Mouse (Mus musculus) monocyte, adult 5-6 weeks (primary cell): ENCODE measurements around the gene Tnnt2. TPM values are rescaled to one million over a fixed set of nuclear protein-coding genes. Genes with fewer than 3 reads are reported as not detected.
A peak's percentile ranks its signal among the peaks of the same experiment; 100 is the strongest.

ENCODE experiments used
- ATAC-seq: fragments of 153-309, 156-312 bp; replicated peaks from 2 replicates; pipeline ENCODE4 v1.8.0; 2017; ENCODE audit warnings: mild to moderate bottlenecking; ENCODE audit not compliant: low TSS enrichment, insufficient number of reproducible peaks, severe bottlenecking, poor library complexity, low FRiP score
- total RNA-seq: library from RNA; stranded (forward); fragments of 200-1000, 200-491, 200-594 nt; gene quantifications from 3 replicates; pipeline ENCODE4 v1.2.3, GENCODE M21; 2017

Gene Tnnt2
- total RNA-seq, 1 experiment from 2014 or later = not detected

DNA sequence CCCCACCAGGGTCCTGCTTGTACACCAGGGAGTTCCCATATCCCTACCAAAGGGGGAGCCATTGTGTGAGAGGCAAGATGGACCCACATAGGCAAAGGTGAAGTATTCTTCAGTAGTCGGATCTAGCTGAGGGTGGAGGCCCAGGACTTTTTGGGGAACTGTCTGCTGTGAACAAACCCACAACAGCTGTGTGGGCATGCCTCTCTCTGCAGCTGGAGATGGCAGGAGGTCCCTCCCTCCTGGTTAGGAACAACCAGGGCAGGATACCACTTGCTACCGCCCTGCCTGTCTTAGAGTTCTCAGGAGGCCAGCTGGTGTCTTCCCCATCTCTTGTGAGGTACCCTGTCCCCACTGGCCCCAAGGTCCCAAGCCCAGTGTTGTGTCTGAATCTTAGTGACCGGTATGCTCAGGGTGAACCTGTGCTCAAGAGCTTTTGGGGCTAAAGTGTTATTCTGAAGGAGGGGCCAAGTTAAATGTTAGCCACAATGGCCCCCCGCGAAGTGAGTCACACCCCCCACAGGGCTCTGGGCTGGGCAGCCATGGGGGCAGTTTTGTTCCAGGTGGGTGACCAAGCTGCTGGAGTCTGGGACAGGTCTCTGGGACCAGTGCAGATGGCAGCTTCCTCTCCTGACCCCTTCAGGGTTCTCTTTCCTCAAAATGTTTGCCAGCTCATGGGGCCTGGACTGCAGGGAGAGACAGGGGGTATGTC lies 22.3 kb upstream of the Tnnt2 start:
- ATAC-seq = no peak

DNA sequence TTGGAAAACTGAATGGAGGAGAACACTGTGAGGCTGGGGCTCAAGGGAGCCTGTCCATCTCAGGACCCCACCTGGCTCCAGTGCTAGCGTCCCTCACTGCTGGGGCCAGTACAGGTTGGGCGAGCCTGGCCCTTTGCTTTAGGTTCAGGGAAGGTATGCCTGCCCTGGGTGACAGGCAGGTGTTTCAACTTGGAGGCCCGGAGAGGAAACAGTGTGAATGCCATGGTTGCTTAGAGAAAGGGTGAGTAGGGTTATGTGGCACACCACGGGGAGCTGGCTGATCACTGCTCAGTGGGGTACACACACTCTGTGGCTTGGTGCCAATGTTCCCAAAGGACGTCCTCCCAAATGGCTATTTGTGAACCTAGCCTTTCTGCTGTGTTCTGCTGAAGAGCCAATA lies 21.6 kb upstream of the Tnnt2 start:
- no peak for ATAC-seq

GRCm38 (mm10) chr1:135817595-135817994 lies 18.6 kb upstream of the Tnnt2 start:
- no peak for ATAC-seq

DNA sequence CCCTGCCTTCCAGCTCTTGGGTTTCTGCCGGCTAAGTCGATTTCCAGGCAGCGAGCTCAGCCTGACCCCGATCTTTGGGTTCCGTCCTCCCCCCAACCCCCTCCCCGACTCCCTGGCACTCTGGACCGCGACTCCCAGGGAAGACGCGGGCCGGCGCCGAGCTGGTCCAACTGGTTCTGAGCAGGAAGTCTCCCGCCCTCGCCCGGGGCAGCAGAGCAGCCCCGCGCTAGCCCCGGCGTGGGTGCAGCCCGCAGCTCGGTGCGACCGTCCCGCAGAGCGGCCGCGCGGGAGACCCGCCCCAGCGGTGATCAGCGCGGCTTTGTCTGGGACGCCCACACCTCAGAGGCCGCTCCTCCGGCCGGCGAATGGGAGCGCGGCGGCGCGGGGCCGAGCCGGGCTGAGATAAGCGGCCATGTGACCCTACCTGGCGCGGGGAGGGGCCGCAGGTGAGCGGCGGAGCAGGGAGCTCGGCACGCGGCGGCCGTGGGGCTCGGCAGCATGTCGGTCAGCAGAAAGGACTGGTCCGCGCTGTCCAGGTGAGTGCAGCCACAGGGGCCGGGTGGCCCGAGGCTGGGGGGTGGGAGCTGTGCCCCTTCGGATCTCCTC lies 17.6 kb upstream of the Tnnt2 start, which contains the start of gene Lad1:
Gene Lad1, plus strand, starts transcription at position 118 of the 606 bp plus-strand sequence.
- no peak for ATAC-seq

GRCm38 (mm10) chr1:135820071-135820470 lies 16.1 kb upstream of the Tnnt2 start:
- no peak for ATAC-seq

DNA sequence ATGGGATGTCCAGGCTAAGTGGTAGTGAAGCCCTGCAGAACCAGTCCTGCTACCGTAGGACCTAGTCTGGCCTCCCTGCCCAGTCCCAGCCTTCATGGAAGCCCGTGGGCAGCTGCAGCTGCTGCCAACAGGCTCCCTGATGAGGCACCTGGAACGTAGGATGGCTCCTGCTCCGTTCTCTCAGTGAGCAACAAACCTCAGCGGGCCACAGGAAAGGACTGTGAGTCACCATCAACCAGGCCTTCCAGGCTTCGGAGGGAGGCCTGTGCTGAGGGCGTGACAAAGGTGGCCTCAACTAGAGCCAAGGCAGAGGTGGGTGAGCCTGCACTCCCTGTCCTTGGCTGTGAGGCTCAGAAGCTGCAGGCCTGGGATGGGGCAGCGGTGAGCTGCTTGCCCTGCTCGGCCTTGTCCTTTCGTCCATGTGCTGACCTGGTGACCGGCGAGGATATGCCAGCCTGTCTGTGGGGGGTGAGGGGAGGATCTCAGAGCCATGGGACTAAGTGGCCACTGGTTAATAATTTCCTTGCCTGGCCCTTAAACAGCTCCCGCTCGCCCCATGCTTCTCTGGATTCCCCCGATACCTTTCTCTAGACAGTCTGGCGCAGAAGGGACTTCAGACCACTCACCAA lies 15.3 kb upstream of the Tnnt2 start:
- ATAC-seq = no peak

- ATAC-seq = no peak
Observed at GRCm38 (mm10) chr1:135821780-135822179, 14.4 kb upstream of the Tnnt2 start.

DNA sequence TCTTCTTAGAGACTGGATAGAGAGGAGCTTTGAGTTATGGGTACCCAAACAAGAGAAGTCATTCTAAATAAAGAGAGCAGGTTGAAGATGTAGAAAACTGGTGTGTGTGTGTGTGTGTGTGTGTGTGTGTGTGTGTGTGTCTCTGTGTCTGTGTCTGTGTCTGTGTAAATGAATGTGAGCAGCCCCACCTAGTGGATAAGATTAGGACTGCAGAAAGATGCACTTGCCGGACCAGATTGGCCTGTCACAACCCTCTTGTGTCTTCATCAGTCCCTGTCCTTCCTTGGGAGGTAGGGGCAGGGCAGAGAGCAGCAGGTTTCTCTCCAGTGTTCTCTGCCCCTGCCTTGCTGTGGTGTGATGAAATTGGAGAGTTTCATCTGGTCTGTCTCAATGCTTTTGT lies 7.2 kb upstream of the Tnnt2 start:
- no peak for ATAC-seq

DNA sequence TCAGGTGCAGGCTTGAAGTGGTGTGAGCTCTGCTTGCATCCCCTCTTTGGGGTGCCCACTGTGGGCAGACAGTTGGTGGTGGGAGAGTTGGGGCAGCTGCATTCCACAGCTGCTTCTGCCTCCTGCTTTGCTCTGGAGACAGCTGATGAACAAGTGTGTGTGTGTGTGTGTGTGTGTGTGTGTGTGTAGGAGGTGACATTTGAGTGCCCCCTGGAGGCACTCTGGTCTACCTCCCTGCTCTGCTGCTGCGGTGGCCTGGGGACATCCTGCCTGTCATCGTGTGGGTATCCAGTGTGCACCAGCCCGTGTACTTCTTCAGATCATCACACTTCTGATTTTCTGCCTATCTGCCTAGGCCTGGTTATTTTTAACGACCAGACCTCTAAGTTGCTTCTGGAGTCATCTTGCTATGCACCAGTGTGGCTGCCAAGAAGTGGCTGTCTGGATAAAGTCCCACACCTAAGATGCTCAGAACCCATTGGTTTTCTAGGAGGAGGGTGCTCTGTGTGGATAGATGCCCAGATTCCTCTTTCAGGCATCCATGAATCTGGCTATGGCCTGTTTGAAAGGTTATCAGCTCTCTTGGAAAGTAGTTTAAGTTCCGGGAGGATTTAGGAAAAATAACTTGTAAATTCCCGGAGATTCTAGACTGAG lies 1.8 kb upstream of the Tnnt2 start:
- no peak for ATAC-seq

DNA sequence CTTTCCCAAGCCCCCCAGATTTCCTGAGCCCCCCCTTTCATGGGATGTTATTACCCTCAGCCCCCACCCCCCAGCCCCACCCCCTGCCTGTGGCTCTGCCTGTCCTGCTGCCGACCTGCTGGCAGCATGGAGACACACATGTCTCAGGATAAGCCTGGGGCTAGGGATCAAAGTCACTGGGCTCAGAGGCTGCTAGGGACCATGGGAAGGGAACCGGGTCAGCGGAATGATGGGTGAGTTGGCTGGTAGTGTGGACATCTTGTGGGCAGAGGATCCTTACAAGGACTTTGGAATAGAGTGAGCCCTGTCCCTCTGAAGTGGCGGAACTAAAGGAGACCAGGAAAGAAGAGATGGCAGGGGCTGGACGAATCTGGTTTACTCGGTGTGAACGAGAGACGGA lies 1.2 kb upstream of the Tnnt2 start:
- ATAC-seq = no peak

DNA sequence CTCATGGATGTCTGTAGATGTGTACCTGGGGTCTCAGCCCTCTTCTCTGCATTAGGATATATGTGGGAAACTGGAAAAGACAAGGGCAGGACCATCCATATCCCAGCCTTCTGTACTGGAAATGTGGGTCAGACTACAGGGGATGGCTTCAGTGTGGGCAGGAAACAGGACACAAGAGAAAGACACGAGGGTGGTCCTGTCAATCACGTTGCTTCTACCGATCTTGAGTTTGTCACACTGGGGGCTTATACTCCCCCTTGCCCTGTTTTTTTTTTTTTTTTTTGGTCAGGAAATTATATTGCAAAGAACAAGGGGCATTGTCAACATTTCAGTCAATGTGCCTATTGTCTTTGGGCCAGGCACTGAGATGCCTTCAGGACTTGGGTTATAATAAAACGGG lies 2.5 kb downstream of the Tnnt2 start:
- no peak for ATAC-seq

- no peak for ATAC-seq
Observed at GRCm38 (mm10) chr1:135839065-135839464, 2.9 kb downstream of the Tnnt2 start.

GRCm38 (mm10) chr1:135840675-135841395 lies 4.7 kb downstream of the Tnnt2 start:
- ATAC-seq = no peak

DNA sequence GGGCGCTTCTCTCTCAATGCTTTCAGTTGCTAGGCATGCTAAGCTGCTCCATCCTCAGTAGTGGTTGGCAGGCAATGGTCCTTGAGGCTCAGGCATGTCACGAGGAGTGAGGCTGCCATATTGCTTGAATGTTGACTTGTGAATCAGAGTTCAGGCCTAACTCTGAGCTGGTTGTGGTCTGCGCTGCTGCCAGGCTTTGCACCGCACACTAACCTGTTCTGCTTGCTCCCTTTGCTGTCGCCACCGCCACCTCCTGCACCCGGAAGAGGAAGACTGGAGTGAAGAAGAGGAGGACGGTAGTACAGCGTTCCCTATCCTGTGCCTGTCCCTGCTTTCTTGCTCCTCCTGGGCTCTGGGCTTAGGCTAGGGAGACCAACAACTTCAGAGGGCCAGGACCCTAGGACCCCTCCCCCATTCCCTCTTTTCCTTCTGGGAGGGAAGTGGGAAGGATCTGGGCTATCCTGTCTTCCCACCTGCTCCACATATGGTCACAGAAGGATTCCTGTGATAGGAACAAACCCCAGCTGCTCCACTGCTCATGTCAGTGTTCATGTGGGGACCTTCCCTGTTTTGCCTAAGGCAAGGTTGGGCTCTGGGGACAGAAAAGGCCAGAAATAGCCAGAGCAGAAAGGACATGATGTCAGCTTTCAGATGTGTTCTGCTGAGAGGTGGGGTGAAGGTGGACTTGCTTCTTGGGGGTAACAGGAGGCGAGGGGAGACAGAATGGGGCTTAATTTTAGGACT lies 7.5 kb downstream of the Tnnt2 start:
- 0 out of 2 replicates have a peak, but pooled peaks have one; percentile 22 for ATAC-seq

GRCm38 (mm10) chr1:135844481-135844880 lies 8.3 kb downstream of the Tnnt2 start:
- ATAC-seq = no peak

GRCm38 (mm10) chr1:135846632-135847031 lies 10.5 kb downstream of the Tnnt2 start:
- ATAC-seq = no peak

DNA sequence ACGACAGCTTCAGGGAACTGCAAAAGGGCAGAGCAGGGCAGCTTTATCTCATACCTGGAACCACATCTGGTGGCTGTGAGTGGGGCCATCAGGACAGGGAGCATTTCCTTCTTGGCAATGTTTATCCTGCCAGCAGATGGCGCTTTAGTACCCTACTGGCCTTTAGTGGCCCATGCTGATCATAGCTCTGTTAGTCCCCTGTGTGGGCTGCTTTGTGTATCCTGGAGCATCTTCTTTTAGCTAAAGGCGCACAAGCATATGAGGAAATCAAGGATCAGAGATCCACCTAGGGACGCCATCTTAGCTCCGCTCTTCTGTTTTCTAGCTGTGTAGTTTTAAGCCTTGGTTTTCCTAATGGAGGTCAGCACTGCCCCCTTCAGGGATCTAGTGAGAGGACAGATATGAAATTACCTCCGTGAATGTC lies 11.0 kb downstream of the Tnnt2 start:
- no peak for ATAC-seq

DNA sequence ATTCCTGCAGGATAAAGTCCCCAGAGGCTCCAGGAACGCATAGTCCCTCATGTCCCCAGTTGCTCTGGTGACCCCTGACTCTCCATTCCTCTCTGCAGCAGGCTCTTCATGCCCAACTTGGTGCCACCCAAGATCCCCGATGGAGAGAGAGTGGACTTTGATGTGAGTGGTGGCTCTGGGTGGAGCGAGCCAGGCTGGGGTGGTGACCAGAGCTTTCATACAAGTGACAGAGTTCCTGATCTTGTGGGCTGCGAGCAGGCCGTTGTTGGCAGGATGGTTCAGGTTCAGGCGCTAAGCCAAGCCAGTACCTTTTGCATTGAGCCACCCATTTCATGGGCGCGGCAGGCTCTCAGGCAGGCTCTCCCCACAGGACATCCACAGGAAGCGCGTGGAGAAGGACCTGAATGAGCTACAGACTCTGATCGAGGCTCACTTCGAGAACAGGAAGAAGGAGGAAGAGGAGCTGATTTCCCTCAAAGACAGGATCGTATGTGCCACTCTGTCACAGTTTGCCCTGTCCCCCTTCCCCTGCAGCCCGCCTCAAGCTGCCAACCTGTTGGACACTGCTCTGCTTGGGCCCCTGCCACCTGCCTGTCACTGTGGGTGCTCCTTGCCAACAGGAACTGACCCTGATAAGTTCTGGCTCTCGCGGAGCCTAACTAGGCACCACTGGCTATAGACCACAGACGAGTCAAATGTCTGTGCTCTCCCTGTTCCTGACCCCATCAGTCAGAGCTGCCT lies 11.6 kb downstream of the Tnnt2 start:
- ATAC-seq = no peak
